In the genomic region with DNA sequence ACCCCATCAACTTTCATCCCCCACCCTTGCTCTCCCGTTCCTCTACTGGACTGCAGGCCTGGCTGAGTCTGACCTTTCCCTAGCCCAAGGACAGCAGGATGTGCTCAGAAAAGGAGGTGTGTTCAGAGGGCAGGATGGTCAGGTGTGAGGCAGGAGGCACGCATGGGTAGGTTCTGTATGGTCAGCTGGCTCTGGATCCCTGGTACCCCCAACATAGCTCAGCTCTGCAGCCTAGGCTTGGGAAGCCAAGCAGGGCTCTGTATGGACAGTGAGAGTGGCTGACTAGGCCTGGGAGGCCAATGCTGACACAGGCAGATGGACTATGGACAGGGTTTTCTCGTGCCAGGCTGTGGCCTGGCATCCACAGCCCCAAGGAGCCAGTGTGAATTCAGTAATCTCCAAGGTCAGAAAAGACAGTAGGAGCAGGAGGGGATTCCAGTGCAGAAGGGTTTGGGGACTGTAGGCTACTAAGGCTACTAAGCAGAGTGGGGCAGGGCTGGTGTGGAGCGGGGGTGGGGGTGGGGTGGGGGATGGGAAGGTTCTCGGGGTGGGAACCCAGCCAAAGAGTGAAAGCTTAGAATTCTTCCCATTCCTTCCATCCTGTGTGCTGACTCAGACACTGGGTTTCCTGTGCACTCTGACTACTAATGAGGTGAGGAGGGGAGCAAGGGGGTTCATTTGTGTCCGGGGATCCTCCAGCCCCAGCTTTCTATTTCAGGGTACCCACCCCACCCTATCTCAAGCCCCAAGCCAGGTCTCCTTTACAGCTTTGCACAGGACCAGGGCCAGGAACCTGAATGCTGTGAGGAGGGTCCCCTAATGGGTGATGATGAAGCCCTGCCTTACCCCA, we compare ENCODE assay signal across 9 mouse cellular contexts. TPM values are rescaled to one million over a fixed set of nuclear protein-coding genes. Genes with fewer than 3 reads are reported as not detected.
DNase-seq lines count a peak whose midpoint lies in the region; ATAC-seq and TF ChIP-seq lines count a peak whose summit lies in the region.
"Had no signal": no experiment of that assay in that cellular context is flagged by ENCODE, and none has a peak within 500 bp of the region (broad histone marks: within the 10 kb centered on the region; RNA-seq: fewer than 3 reads in every experiment).

No protein-coding gene starts in this region.

- no peak for DNase-seq in heart, adult 9 months (ENCODE audit: low spot score in 2 of 2)
- DNase-seq in ES-E14 (ENCODE audit: low read depth, low spot score), result no peak
- no peak for DNase-seq in embryonic facial prominence, embryonic 10.5 days (ENCODE audit: low spot score)
- DNase-seq in left cerebral cortex, adult 8-10 months (ENCODE audit: low spot score in 2 of 2), result no peak
- DNase-seq in gastrocnemius, postnatal 36 days, result no peak

- intact Hi-C loops in gastrocnemius, postnatal 36 days (cut with DNase I), result no loop called here

- H3K27me3 ChIP-seq in heart, embryonic 13.5 days (replicated peaks), result no peaks in the 10 kb centered on the region
- H3K27me3 ChIP-seq in embryonic facial prominence, embryonic 10.5 days (replicated peaks; ENCODE audit: low read depth, poor library complexity, severe bottlenecking), result no peaks in the 10 kb centered on the region
- H3K27me3 ChIP-seq in kidney, embryonic 15.5 days, result no peaks in the 10 kb centered on the region

- H3K4me2 ChIP-seq in heart, embryonic 13.5 days, result peak overlapping the region; percentile 26; the same call in 1 of the 2 replicates
- peak overlapping the region; percentile 30; the same call in 1 of the 2 replicates for H3K4me2 ChIP-seq in kidney, embryonic 15.5 days
- H3K4me2 ChIP-seq: midbrain, embryonic 11.5 days had no signal

- peak overlapping the region; percentile 68 for H3K27ac ChIP-seq in heart, embryonic 13.5 days (replicated peaks)
- peak overlapping the region; percentile 55 for H3K27ac ChIP-seq in ES-E14 (ENCODE audit: insufficient read depth, low read depth, low read length, poor library complexity, severe bottlenecking)
- peak overlapping the region; percentile 30; the same call in 1 of the 2 replicates for H3K27ac ChIP-seq in embryonic facial prominence, embryonic 10.5 days (replicated peaks)
- peak overlapping the region; percentile 69 for H3K27ac ChIP-seq in kidney, embryonic 15.5 days

- H3K9me3 ChIP-seq in heart, embryonic 13.5 days, result no peaks in the 10 kb centered on the region
- H3K9me3 ChIP-seq in ES-E14 (ENCODE audit: control insufficient read depth, insufficient read depth, low read depth, low read length), result no peaks in the 10 kb centered on the region
- no peaks in the 10 kb centered on the region for H3K9me3 ChIP-seq in embryonic facial prominence, embryonic 10.5 days
- no peaks in the 10 kb centered on the region for H3K9me3 ChIP-seq in kidney, embryonic 15.5 days (replicated peaks)

- H3K9ac ChIP-seq in heart, embryonic 13.5 days, result peak overlapping the region; percentile 34
- peak overlapping the region; percentile 48; the same call in 1 of the 2 replicates for H3K9ac ChIP-seq in ES-E14 (ENCODE audit: insufficient read depth, low read depth, low read length, poor library complexity, severe bottlenecking)
- no peak overlapping the region for H3K9ac ChIP-seq in kidney, embryonic 15.5 days

- peaks cover 55% of the 10 kb centered on the region for H3K4me1 ChIP-seq in heart, embryonic 13.5 days
- H3K4me1 ChIP-seq in ES-E14 (ENCODE audit: control insufficient read depth in 2 of 2, insufficient read depth in 2 of 2, low read length in 2 of 2, poor library complexity in 1 of 2), result peaks cover 12 to 42% of the 10 kb centered on the region in 2 experiments; a peak in 2 of 4 replicates
- peaks cover 47% of the 10 kb centered on the region for H3K4me1 ChIP-seq in embryonic facial prominence, embryonic 10.5 days
- peaks cover 48% of the 10 kb centered on the region for H3K4me1 ChIP-seq in kidney, embryonic 15.5 days

- in situ Hi-C loops in ES-E14 (cut with MboI; ENCODE audit: low sequenced_read_pairs in 2 of 2, unreplicated experiment in 2 of 2), result no loop called here

- H3K4me3 ChIP-seq in heart, embryonic 13.5 days, result no peak overlapping the region
- H3K4me3 ChIP-seq in ES-E14 (ENCODE audit: insufficient read depth in 1 of 2, low read depth in 1 of 2, low read length in 2 of 2, poor library complexity in 1 of 2, severe bottlenecking in 1 of 2), result peak overlapping the region in 1 of 2 experiments; percentile 13; a peak in 1 of 4 replicates
- no peak overlapping the region for H3K4me3 ChIP-seq in embryonic facial prominence, embryonic 10.5 days
- no peak overlapping the region for H3K4me3 ChIP-seq in kidney, embryonic 15.5 days (replicated peaks)

- ATAC-seq in heart, embryonic 13.5 days (ENCODE audit: extremely low read depth, insufficient number of reproducible peaks, low FRiP score, low TSS enrichment), result no peak
- peak; percentile 50 for ATAC-seq in kidney, embryonic 15.5 days (replicated peaks; ENCODE audit: low FRiP score)
- ATAC-seq in megakaryocyte progenitor cell, adult 5-6 weeks (replicated peaks; ENCODE audit: poor library complexity), result no peak

- no peaks in the 10 kb centered on the region for H3K36me3 ChIP-seq in heart, embryonic 13.5 days
- H3K36me3 ChIP-seq in ES-E14 (ENCODE audit: control insufficient read depth, insufficient read depth, low read length, poor library complexity, severe bottlenecking), result no peaks in the 10 kb centered on the region
- H3K36me3 ChIP-seq in embryonic facial prominence, embryonic 10.5 days (replicated peaks), result no peaks in the 10 kb centered on the region
- no peaks in the 10 kb centered on the region for H3K36me3 ChIP-seq in kidney, embryonic 15.5 days

- WGBS in heart, embryonic 13.5 days, result 20% methylated on average over 6 of the region's 6 CpGs
- WGBS in embryonic facial prominence, embryonic 10.5 days, result 54% methylated on average over 6 of the region's 6 CpGs
- WGBS in kidney, embryonic 15.5 days, result 43% methylated on average over 6 of the region's 6 CpGs

TF ChIP-seq in ES-E14, 5 proteins besides CTCF, POLR2A, EP300 and RAD21:
- TF ChIP-seq ZC3H11A (IDR thresholded peaks at IDR 0.05; ENCODE audit: borderline replicate concordance, low read depth, low read length) (no peak), CHD2 (IDR thresholded peaks at IDR 0.05; ENCODE audit: low read depth, low read length) (no peak), HCFC1 (IDR thresholded peaks at IDR 0.05; ENCODE audit: borderline replicate concordance, insufficient read depth, low read length) (no peak), ZNF384 (IDR thresholded peaks at IDR 0.05; ENCODE audit: low read depth, low read length) (no peak), MAFK (IDR thresholded peaks at IDR 0.05; ENCODE audit: insufficient read depth, low read depth, low read length) (0 out of 2 replicates have a peak, but pooled peaks have one; percentile 45)

RNA-seq across cellular contexts. Expression of a gene that starts 7.6 kb away (rescaled TPM):
- polyA plus RNA-seq in heart, embryonic 13.5 days (2015; fragmentation: Nextera tagmentation; extraction: Ambion mirVana), result 51.8 and 57.0 TPM in 2 replicates
- total RNA-seq in ES-E14 (2012; rRNA removed), result 159 and 169 TPM in 2 replicates
- polyA plus RNA-seq in embryonic facial prominence, embryonic 10.5 days (2016; fragmentation: Nextera tagmentation; extraction: Ambion mirVana), result 43.6 and 49.0 TPM in 2 replicates
- 50.4 and 54.6 TPM in 2 replicates for polyA plus RNA-seq in kidney, embryonic 15.5 days (2015; fragmentation: Nextera tagmentation; extraction: Ambion mirVana)
- 11.0 and 18.0 TPM in 2 replicates for total RNA-seq in megakaryocyte progenitor cell, adult 5-6 weeks (2015)
- 11.1 and 14.3 TPM in 2 replicates for total RNA-seq in megakaryocyte progenitor cell, adult 5-6 weeks (2017)
- total RNA-seq in left cerebral cortex, adult 8-10 months (2022), result 10 to 100 TPM; 36.8 to 55.1 (median 43.8) TPM
- 10 to 100 TPM; 22.1 to 32.2 TPM for total RNA-seq in gastrocnemius, postnatal 36 days (2021)

RNA-seq across cellular contexts. Expression of a gene that starts 34.9 kb away (rescaled TPM):
- polyA plus RNA-seq in heart, embryonic 13.5 days (2015; fragmentation: Nextera tagmentation; extraction: Ambion mirVana), result 54.1 and 63.7 TPM in 2 replicates
- total RNA-seq in ES-E14 (2012; rRNA removed), result 324 and 328 TPM in 2 replicates
- 92.2 and 93.9 TPM in 2 replicates for polyA plus RNA-seq in embryonic facial prominence, embryonic 10.5 days (2016; fragmentation: Nextera tagmentation; extraction: Ambion mirVana)
- polyA plus RNA-seq in kidney, embryonic 15.5 days (2015; fragmentation: Nextera tagmentation; extraction: Ambion mirVana), result 101 and 104 TPM in 2 replicates
- total RNA-seq in megakaryocyte progenitor cell, adult 5-6 weeks (2015), result 65.2 and 68.1 TPM in 2 replicates
- 117 and 124 TPM in 2 replicates for total RNA-seq in megakaryocyte progenitor cell, adult 5-6 weeks (2017)
- total RNA-seq in left cerebral cortex, adult 8-10 months (2022), result 10 to 100 TPM; 16.4 to 22.3 (median 17.2) TPM
- 1 to 10 TPM; 6.6 to 8.9 TPM for total RNA-seq in gastrocnemius, postnatal 36 days (2021)

RNA-seq across cellular contexts. Expression of a gene that starts 35.2 kb away (rescaled TPM):
- 8.9 and 10.5 TPM in 2 replicates for polyA plus RNA-seq in heart, embryonic 13.5 days (2015; fragmentation: Nextera tagmentation; extraction: Ambion mirVana)
- total RNA-seq in ES-E14 (2012; rRNA removed), result 17.0 and 17.8 TPM in 2 replicates
- polyA plus RNA-seq in embryonic facial prominence, embryonic 10.5 days (2016; fragmentation: Nextera tagmentation; extraction: Ambion mirVana), result 10.9 and 12.5 TPM in 2 replicates
- polyA plus RNA-seq in kidney, embryonic 15.5 days (2015; fragmentation: Nextera tagmentation; extraction: Ambion mirVana), result 12.2 and 14.3 TPM in 2 replicates
- total RNA-seq in megakaryocyte progenitor cell, adult 5-6 weeks (2015), result 10.9 and 18.2 TPM in 2 replicates
- total RNA-seq in megakaryocyte progenitor cell, adult 5-6 weeks (2017), result 7.9 and 10.3 TPM in 2 replicates
- 10 to 100 TPM; 13.4 to 14.3 (median 14.2) TPM for total RNA-seq in left cerebral cortex, adult 8-10 months (2022)
- 1 to 10 TPM; 3.6 to 3.7 TPM for total RNA-seq in gastrocnemius, postnatal 36 days (2021)
